Mouse (Mus musculus): ENCODE data around the gene Rngtt.
"Not testable (repeated sequence)": the region's sequence is repeated elsewhere in the genome, so short reads cannot be mapped to it uniquely, and the experiment has no call there.

Gene Rngtt

GRCm38 (mm10) chr4:33450356-33450755 is 140.2 kb downstream of the Rngtt start:
- not testable (repeated sequence) for DNase-seq

GRCm38 (mm10) chr4:33459851-33460250 is 149.7 kb downstream of the Rngtt start:
- no peak for DNase-seq

GRCm38 (mm10) chr4:33464432-33464831 is 154.3 kb downstream of the Rngtt start:
- no peak for DNase-seq

GRCm38 (mm10) chr4:33465871-33466270 is 155.8 kb downstream of the Rngtt start:
- DNase-seq = no peak

GRCm38 (mm10) chr4:33466970-33467399 is 156.9 kb downstream of the Rngtt start:
- no peak for DNase-seq

GRCm38 (mm10) chr4:33467627-33468026 is 157.5 kb downstream of the Rngtt start:
- no peak for DNase-seq

GRCm38 (mm10) chr4:33468151-33468550 is 158.0 kb downstream of the Rngtt start:
- no peak for DNase-seq

- DNase-seq = no peak
These were observed 160.7 kb downstream of the Rngtt start for GRCm38 (mm10) chr4:33470671-33471302.

- DNase-seq = no peak
These were observed 168.1 kb downstream of the Rngtt start for GRCm38 (mm10) chr4:33478011-33478785.

- no peak for DNase-seq
These were observed 171.6 kb downstream of the Rngtt start for GRCm38 (mm10) chr4:33481721-33482120.

- DNase-seq = no peak
These were observed 175.9 kb downstream of the Rngtt start for GRCm38 (mm10) chr4:33486050-33486449.

- no peak for DNase-seq
These were observed 181.0 kb downstream of the Rngtt start for GRCm38 (mm10) chr4:33491108-33491507.

- no peak for DNase-seq
These were observed 184.3 kb downstream of the Rngtt start for GRCm38 (mm10) chr4:33494377-33494776.

- no peak for DNase-seq
These were observed 186.9 kb downstream of the Rngtt start for GRCm38 (mm10) chr4:33496985-33497384.

GRCm38 (mm10) chr4:33497657-33498056 is 187.5 kb downstream of the Rngtt start:
- no peak for DNase-seq

- DNase-seq = no peak
These were observed 188.2 kb downstream of the Rngtt start for GRCm38 (mm10) chr4:33498160-33498874.

GRCm38 (mm10) chr4:33506638-33507037 is 196.5 kb downstream of the Rngtt start:
- DNase-seq = no peak

GRCm38 (mm10) chr4:33510544-33510943 is 200.4 kb downstream of the Rngtt start:
- no peak for DNase-seq

GRCm38 (mm10) chr4:33513421-33513820 is 203.3 kb downstream of the Rngtt start:
- DNase-seq = no peak

GRCm38 (mm10) chr4:33514108-33515000 is 204.2 kb downstream of the Rngtt start:
- no peak for DNase-seq

- DNase-seq = no peak
These were observed 210.1 kb downstream of the Rngtt start for GRCm38 (mm10) chr4:33520196-33520595.

GRCm38 (mm10) chr4:33520938-33521337 is 210.8 kb downstream of the Rngtt start:
- DNase-seq = no peak

- DNase-seq = no peak
These were observed 213.7 kb downstream of the Rngtt start for GRCm38 (mm10) chr4:33523774-33524173.
